Mouse (Mus musculus) limb, embryonic 14.5 days (tissue): ENCODE data around the gene Kif26b. TPM values are rescaled to one million over a fixed set of nuclear protein-coding genes. Genes with fewer than 3 reads are reported as not detected.

ENCODE experiments used
- ATAC-seq: fragments of 200-750 bp; cut with Nextera tagmentation; 2 replicates; pipeline ENCODE4 v1.8.0; 2017; ENCODE audit warnings: low read depth, moderate number of reproducible peaks, moderate TSS enrichment; ENCODE audit not compliant: low FRiP score
- DNase-seq: peaks from one replicate; pipeline ENCODE4 v3.0.0-alpha.2; 2015; ENCODE audit warnings: low spot score
- H3K27ac ChIP-seq: fragments of 300-500 bp; sonication (generic); replicated peaks from 2 replicates; pipeline ENCODE4 v1.5.1; 2014; ENCODE audit warnings: low read depth, mild to moderate bottlenecking, low read length, moderate library complexity, mixed read lengths
- H3K27me3 ChIP-seq: fragments of 300-500 bp; sonication (generic); 2 replicates; pipeline ENCODE4 v1.6.1; 2014; ENCODE audit warnings: low read length, mixed read lengths; ENCODE audit not compliant: control insufficient read depth, insufficient read depth
- H3K36me3 ChIP-seq: fragments of 300-500 bp; sonication (generic); 2 replicates; pipeline ENCODE4 v1.6.1; 2014; ENCODE audit warnings: mild to moderate bottlenecking, low read length, moderate library complexity, mixed read lengths; ENCODE audit not compliant: control insufficient read depth, insufficient read depth
- H3K4me1 ChIP-seq: fragments of 300-500 bp; sonication (generic); 2 replicates; pipeline ENCODE4 v1.6.1; 2014; ENCODE audit warnings: antibody characterized with exemption, low read length, mixed read lengths; ENCODE audit not compliant: control insufficient read depth, insufficient read depth
- H3K4me2 ChIP-seq: fragments of 300-500 bp; sonication (generic); replicated peaks from 2 replicates; pipeline ENCODE4 v1.6.1; 2014; ENCODE audit warnings: low read depth, mild to moderate bottlenecking, low read length, moderate library complexity; ENCODE audit not compliant: severe bottlenecking
- H3K4me3 ChIP-seq: fragments of 300-500 bp; sonication (generic); replicated peaks from 2 replicates; pipeline ENCODE4 v1.5.1; 2014; ENCODE audit warnings: low read length
- H3K9ac ChIP-seq: fragments of 300-500 bp; sonication (generic); 2 replicates; pipeline ENCODE4 v1.6.1; 2014; ENCODE audit warnings: mild to moderate bottlenecking, low read depth, low read length, moderate library complexity; ENCODE audit not compliant: severe bottlenecking
- H3K9me3 ChIP-seq: fragments of 300-500 bp; sonication (generic); 2 replicates; pipeline ENCODE4 v1.6.1; 2016; ENCODE audit warnings: low read length; ENCODE audit not compliant: control insufficient read depth
- POLR2A ChIP-seq: fragments of 200-500 bp; IDR thresholded peaks from 2 replicates; pipeline ENCODE4 v1.8.0; 2012; ENCODE audit warnings: inconsistent platforms, mild to moderate bottlenecking, moderate library complexity, borderline replicate concordance; ENCODE audit not compliant: insufficient read depth, insufficient read length; ENCODE audit errors: extremely low read depth
- WGBS: fragments of 180-500 bp; shearing (Covaris S2); extraction: QIAGEN DNeasy Blood & Tissue Kit; methylation state at CpG from one replicate; pipeline ENCODE4 v1.1.7; 2014; 5-methylcytosine and 5-hydroxymethylcytosine counted together
- polyA plus RNA-seq, 2 experiments: library from polyadenylated mRNA; depleted of rRNA in 1 of 2; stranded (reverse) in 1 of 2; unstranded in 1 of 2; fragments of >200 nt; fragmentation: Nextera tagmentation in 1 of 2; extraction: Ambion mirVana in 1 of 2; gene quantifications; 2 replicates each; pipeline versions ENCODE4 v1.2.1 to v1.2.3; 2012 to 2014

Kif26b gene
- polyA plus RNA-seq, 2 experiments = 8.7 to 8.8 TPM

- Histone ChIP-seq H3K9ac (no peak overlapping the region), H3K27me3 (no peaks in the 10 kb centered on the region), H3K9me3 (no peaks in the 10 kb centered on the region), H3K4me1 (peaks cover 29% of the 10 kb centered on the region), H3K36me3 (peaks cover 25% of the 10 kb centered on the region), H3K27ac (0 out of 2 replicates have a peak overlapping the region, but pooled peaks have one; percentile 8), H3K4me3 (no peak overlapping the region), H3K4me2 (no peak overlapping the region)
- 57% methylated on average over 6 of the region's 6 CpGs for WGBS
- 0 out of 2 replicates have a peak, but pooled peaks have one; percentile 36 for ATAC-seq
- TF ChIP-seq POLR2A = no peak
- peak; percentile 46 for DNase-seq
Measured at GRCm38 (mm10) chr1:178933953-178934637, 405.2 kb downstream of the Kif26b start.

- WGBS = 34% methylated on average over 4 of the region's 4 CpGs
Measured at GRCm38 (mm10) chr1:178936457-178936856, 407.5 kb downstream of the Kif26b start.

GRCm38 (mm10) chr1:178936976-178937375 is 408.1 kb downstream of the Kif26b start:
- H3K4me2 ChIP-seq = no peak overlapping the region
- H3K4me1 ChIP-seq = peaks cover 29% of the 10 kb centered on the region
- TF ChIP-seq POLR2A = no peak
- WGBS = 91% methylated on average over 2 of the region's 2 CpGs
- H3K27me3 ChIP-seq = no peaks in the 10 kb centered on the region
- H3K4me3 ChIP-seq = no peak overlapping the region
- H3K9ac ChIP-seq = no peak overlapping the region
- H3K9me3 ChIP-seq = no peaks in the 10 kb centered on the region
- H3K36me3 ChIP-seq = peaks cover 12% of the 10 kb centered on the region; the same call in 1 of the 2 replicates
- ATAC-seq = no peak
- DNase-seq = no peak
- no peak overlapping the region for H3K27ac ChIP-seq

More at GRCm38 (mm10) chr1:178936457-178936856, 407.5 kb downstream of the Kif26b start:
- Histone ChIP-seq H3K4me2 (no peak overlapping the region), H3K9me3 (no peaks in the 10 kb centered on the region), H3K9ac (no peak overlapping the region), H3K4me3 (no peak overlapping the region), H3K36me3 (peaks cover 15% of the 10 kb centered on the region; the same call in 1 of the 2 replicates), H3K27me3 (no peaks in the 10 kb centered on the region), H3K4me1 (peaks cover 29% of the 10 kb centered on the region), H3K27ac (peak overlapping the region; percentile 61; the same call in 1 of the 2 replicates)
- DNase-seq (peak; percentile 69), ATAC-seq (peak; percentile 65)
- TF ChIP-seq POLR2A = no peak

- H3K4me3 ChIP-seq = no peak overlapping the region
- no peaks in the 10 kb centered on the region for H3K27me3 ChIP-seq
- WGBS = 90% methylated on average over 4 of the region's 4 CpGs
- no peaks in the 10 kb centered on the region for H3K36me3 ChIP-seq
- no peak overlapping the region for H3K27ac ChIP-seq
- ATAC-seq = no peak
- no peak overlapping the region for H3K4me2 ChIP-seq
- H3K9me3 ChIP-seq = no peaks in the 10 kb centered on the region
- no peak for DNase-seq
- no peak for TF ChIP-seq POLR2A
- H3K9ac ChIP-seq = no peak overlapping the region
- peaks cover 19% of the 10 kb centered on the region for H3K4me1 ChIP-seq
Measured at GRCm38 (mm10) chr1:178940353-178940752, 411.4 kb downstream of the Kif26b start.

GRCm38 (mm10) chr1:178942251-178942963 is 413.5 kb downstream of the Kif26b start:
- H3K4me2 ChIP-seq = no peak overlapping the region
- DNase-seq (no peak), ATAC-seq (0 out of 2 replicates have a peak, but pooled peaks have one; percentile 34)
- WGBS = 35% methylated on average over 7 of the region's 7 CpGs
- H3K36me3 ChIP-seq = no peaks in the 10 kb centered on the region
- H3K27me3 ChIP-seq = no peaks in the 10 kb centered on the region
- TF ChIP-seq POLR2A = no peak
- no peaks in the 10 kb centered on the region for H3K9me3 ChIP-seq
- no peak overlapping the region for H3K27ac ChIP-seq
- H3K4me1 ChIP-seq = peaks cover 9% of the 10 kb centered on the region
- no peak overlapping the region for H3K9ac ChIP-seq
- no peak overlapping the region for H3K4me3 ChIP-seq
